ENCODE assay signal across 8 mouse cellular contexts in the genomic region with DNA sequence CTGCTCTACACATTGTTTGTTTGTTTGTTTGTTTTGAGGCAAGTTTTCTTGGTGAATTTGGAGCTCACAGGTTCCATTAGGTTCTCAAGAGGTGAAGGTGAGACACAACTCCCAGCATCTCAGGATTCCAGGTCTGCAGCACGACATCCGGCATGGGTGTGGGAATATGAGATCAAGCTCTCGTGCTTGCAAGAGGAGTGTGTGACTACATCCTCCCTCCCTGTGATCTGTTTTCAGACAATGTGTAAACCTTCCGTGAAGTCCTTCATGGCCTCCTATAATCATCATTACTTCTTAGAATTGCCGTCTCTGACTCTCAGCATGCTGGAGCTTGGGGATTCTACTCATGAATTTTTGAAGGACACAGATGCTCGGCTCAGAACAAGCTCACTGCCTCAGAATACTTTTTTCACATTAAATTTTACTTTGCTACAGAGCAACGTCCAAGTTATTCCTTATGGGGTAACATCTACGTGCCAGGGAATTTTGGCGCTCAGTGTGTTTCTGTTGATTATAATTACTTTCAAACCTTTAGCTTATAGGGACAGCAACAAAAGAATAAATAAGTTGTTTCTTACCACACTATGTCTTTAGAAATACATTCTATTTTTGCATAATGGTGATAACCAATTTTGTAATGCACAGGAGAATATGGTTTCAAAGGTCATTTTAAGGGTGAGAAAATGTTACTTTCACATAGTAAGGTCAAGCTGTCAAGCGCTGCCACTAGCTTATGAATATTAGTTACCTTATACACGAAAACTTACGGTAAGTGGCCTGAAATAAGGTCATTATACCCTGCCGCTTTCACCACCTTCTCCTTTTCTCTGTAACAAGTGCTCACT.
A peak's percentile ranks its signal among the peaks of the same experiment; 100 is the strongest.
DNase-seq lines count a peak whose midpoint lies in the region; ATAC-seq and TF ChIP-seq lines count a peak whose summit lies in the region.

No protein-coding gene starts in this region.

- H3K4me2 ChIP-seq in liver, postnatal 0 days (ENCODE audit: low read depth, low read length), result no peak overlapping the region
- peak overlapping the region; percentile 16; the same call in 1 of the 2 replicates for H3K4me2 ChIP-seq in hindbrain, embryonic 12.5 days (replicated peaks)

- no peaks in the 10 kb centered on the region for H3K36me3 ChIP-seq in liver, adult 2 months (ENCODE audit: control insufficient read depth, insufficient read depth, low read length)
- H3K36me3 ChIP-seq in liver, postnatal 0 days (replicated peaks; ENCODE audit: insufficient read depth, low read length), result no peaks in the 10 kb centered on the region
- H3K36me3 ChIP-seq in hindbrain, embryonic 12.5 days, result no peaks in the 10 kb centered on the region

- H3K4me3 ChIP-seq in liver, adult 2 months (ENCODE audit: insufficient read depth, low read depth, low read length), result no peak overlapping the region
- no peak overlapping the region for H3K4me3 ChIP-seq in liver, postnatal 0 days (ENCODE audit: low read depth, low read length)
- no peak overlapping the region for H3K4me3 ChIP-seq in hindbrain, embryonic 12.5 days
- H3K4me3 ChIP-seq in olfactory bulb, adult 2 months (ENCODE audit: insufficient read depth, low read depth, low read length), result no peak overlapping the region

- peak; percentile 62 for DNase-seq in liver, adult 2 months (ENCODE audit: extremely low read depth, low read depth, low spot score)
- no peak for DNase-seq in liver, postnatal 0 days
- peak; percentile 60 for DNase-seq in embryo, embryonic 9.5 days (ENCODE audit: extremely low spot score)
- no peak for DNase-seq in left cerebral cortex, adult 11 months (ENCODE audit: low spot score)
- DNase-seq in kidney, postnatal 25 days, result no peak

- WGBS in liver, adult 2 months, result 62% methylated on average over 13 of the region's 13 CpGs
- WGBS in liver, postnatal 0 days (ENCODE audit: insufficient replicate concordance), result 53% methylated on average over 13 of the region's 13 CpGs
- 37% methylated on average over 13 of the region's 13 CpGs for WGBS in hindbrain, embryonic 12.5 days
- 57% methylated on average over 13 of the region's 13 CpGs for WGBS in olfactory bulb, adult 2 months

- no peaks in the 10 kb centered on the region for H3K79me2 ChIP-seq in liver, adult 2 months (ENCODE audit: control insufficient read depth, insufficient read depth, low read length)

- no peak for TF ChIP-seq POLR2A in liver, adult 2 months (IDR thresholded peaks at IDR 0.05; ENCODE audit: extremely low read depth, insufficient read depth, low read length)
- no peak for TF ChIP-seq POLR2A in olfactory bulb, adult 2 months (IDR thresholded peaks at IDR 0.05; ENCODE audit: insufficient read depth, low read depth, low read length)

- no peak overlapping the region for H3K9ac ChIP-seq in liver, adult 2 months (ENCODE audit: low read depth, low read length)
- no peak overlapping the region for H3K9ac ChIP-seq in liver, postnatal 0 days (replicated peaks)
- H3K9ac ChIP-seq in hindbrain, embryonic 12.5 days, result no peak overlapping the region

- TF ChIP-seq EP300 in liver, postnatal 0 days (IDR thresholded peaks at IDR 0.05; ENCODE audit: low read depth), result no peak

- no peaks in the 10 kb centered on the region for H3K4me1 ChIP-seq in liver, adult 2 months (ENCODE audit: control insufficient read depth, insufficient read depth, low read length)
- H3K4me1 ChIP-seq in liver, postnatal 0 days (ENCODE audit: insufficient read depth), result no peaks in the 10 kb centered on the region
- H3K4me1 ChIP-seq in hindbrain, embryonic 12.5 days, result peaks cover 10% of the 10 kb centered on the region
- H3K4me1 ChIP-seq in olfactory bulb, adult 2 months (ENCODE audit: control insufficient read depth, insufficient read depth, low read length), result 0 out of 2 replicates have a peak, but pooled peaks cover 5% of the 10 kb centered on the region

- TF ChIP-seq CTCF in liver, adult 2 months (IDR thresholded peaks at IDR 0.05; ENCODE audit: low read depth, low read length), result no peak
- TF ChIP-seq CTCF in liver, postnatal 0 days (IDR thresholded peaks at IDR 0.05; ENCODE audit: low read depth), result no peak
- no peak for TF ChIP-seq CTCF in olfactory bulb, adult 2 months (IDR thresholded peaks at IDR 0.05; ENCODE audit: insufficient read depth, low read depth, low read length)

- H3K9me3 ChIP-seq in liver, postnatal 0 days (ENCODE audit: low read length), result no peaks in the 10 kb centered on the region; the same call in 1 of the 2 replicates
- no peaks in the 10 kb centered on the region for H3K9me3 ChIP-seq in hindbrain, embryonic 12.5 days (replicated peaks)

- no peaks in the 10 kb centered on the region for H3K27me3 ChIP-seq in liver, adult 2 months (ENCODE audit: control insufficient read depth, insufficient read depth, low read length)
- no peaks in the 10 kb centered on the region for H3K27me3 ChIP-seq in liver, postnatal 0 days (ENCODE audit: insufficient read depth, low read length)
- H3K27me3 ChIP-seq in hindbrain, embryonic 12.5 days, result no peaks in the 10 kb centered on the region

- H3K27ac ChIP-seq in liver, adult 2 months (replicated peaks; ENCODE audit: insufficient read depth, low read depth, low read length), result no peak overlapping the region
- no peak overlapping the region for H3K27ac ChIP-seq in liver, postnatal 0 days (ENCODE audit: low read depth)
- H3K27ac ChIP-seq in hindbrain, embryonic 12.5 days, result no peak overlapping the region
- H3K27ac ChIP-seq in olfactory bulb, adult 2 months (ENCODE audit: insufficient read depth, low read depth, low read length), result peak overlapping the region; percentile 21; the same call in 1 of the 2 replicates

- no peak for ATAC-seq in liver, postnatal 0 days
- ATAC-seq in hindbrain, embryonic 12.5 days (ENCODE audit: low FRiP score), result peak; percentile 52; the same call in 1 of the 2 replicates
- no peak for ATAC-seq in monocyte, adult 5-6 weeks (replicated peaks; ENCODE audit: insufficient number of reproducible peaks, low FRiP score, low TSS enrichment, poor library complexity, severe bottlenecking)

Comparison
In these comparisons a context has a peak if more than half of its experiments do, and no peak if none do; other contexts are left out.
1. DNase-seq: peak in liver, adult 2 months (single experiment) and embryo, embryonic 9.5 days (single experiment); none in liver, postnatal 0 days (single experiment), left cerebral cortex, adult 11 months (single experiment) and kidney, postnatal 25 days (0 of 2).